Mouse (Mus musculus): ENCODE data around the gene Adamts15.

DNA sequence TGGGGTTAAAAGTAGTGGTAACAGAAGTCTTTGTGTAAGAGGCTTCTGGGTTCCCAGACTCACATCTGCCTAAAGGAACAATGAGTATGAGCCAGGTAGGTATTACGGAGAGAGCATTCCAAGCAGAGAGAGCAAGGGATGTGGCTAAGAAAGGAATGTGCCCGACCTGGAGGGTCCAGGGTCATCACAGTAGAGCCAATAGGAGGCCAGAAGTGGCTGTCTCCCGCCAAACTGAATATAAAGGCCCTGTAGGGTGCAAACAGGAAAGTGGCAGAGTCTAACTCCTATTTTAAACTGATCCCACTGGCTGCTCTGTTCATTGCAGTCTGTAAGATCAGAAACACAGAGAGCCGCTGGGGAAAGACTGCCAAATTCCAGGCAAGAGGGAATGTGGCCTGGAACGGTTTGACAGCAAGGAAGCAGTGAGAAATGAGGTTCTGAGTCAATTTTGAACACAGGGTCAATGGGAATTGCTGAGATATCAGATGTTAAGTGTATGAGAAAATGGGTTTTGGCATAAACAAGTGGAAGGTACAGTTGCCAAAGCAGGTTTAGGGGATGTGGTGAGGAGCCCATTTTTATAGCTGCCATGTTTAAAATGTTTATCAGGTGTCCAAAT, 14.5 kb downstream of the Adamts15 start:
- TF ChIP-seq CTCF (IDR thresholded peaks at IDR 0.05) (no peak), EP300 (IDR thresholded peaks at IDR 0.05) (no peak)
